Mouse (Mus musculus) limb, embryonic 11.5 days (tissue): ENCODE measurements around the gene Ptges. TPM values are rescaled to one million over a fixed set of nuclear protein-coding genes. Genes with fewer than 3 reads are reported as not detected.
A peak's percentile ranks its signal among the peaks of the same experiment; 100 is the strongest.

ENCODE experiments used
- ATAC-seq: fragments of 200-750 bp; cut with Nextera tagmentation; 2 replicates; pipeline ENCODE4 v1.8.0; 2017; ENCODE audit warnings: low read depth; ENCODE audit not compliant: insufficient number of reproducible peaks, low FRiP score, low TSS enrichment
- DNase-seq: peaks from one replicate; pipeline ENCODE4 v3.0.0-alpha.2; 2015; ENCODE audit warnings: low spot score
- H3K27ac ChIP-seq: fragments of 300-500 bp; sonication (generic); replicated peaks from 2 replicates; pipeline ENCODE4 v1.5.1; 2014; ENCODE audit warnings: low read depth, mild to moderate bottlenecking, low read length
- H3K27me3 ChIP-seq: fragments of 300-500 bp; sonication (generic); 2 replicates; pipeline ENCODE4 v1.6.1; 2014; ENCODE audit warnings: mild to moderate bottlenecking, low read length, mixed read lengths; ENCODE audit not compliant: control insufficient read depth, insufficient read depth
- H3K36me3 ChIP-seq: fragments of 300-500 bp; sonication (generic); 2 replicates; pipeline ENCODE4 v1.6.1; 2014; ENCODE audit warnings: mild to moderate bottlenecking, low read length, moderate library complexity, mixed read lengths; ENCODE audit not compliant: control insufficient read depth, insufficient read depth
- H3K4me1 ChIP-seq: fragments of 300-500 bp; sonication (generic); 2 replicates; pipeline ENCODE4 v1.6.1; 2014; ENCODE audit warnings: low read length, mixed read lengths; ENCODE audit not compliant: control insufficient read depth, insufficient read depth
- H3K4me2 ChIP-seq: fragments of 300-500 bp; sonication (generic); 2 replicates; pipeline ENCODE4 v1.6.1; 2014; ENCODE audit warnings: low read depth, mild to moderate bottlenecking, moderate library complexity; ENCODE audit not compliant: severe bottlenecking
- H3K4me3 ChIP-seq: fragments of 300-500 bp; sonication (generic); 2 replicates; pipeline ENCODE4 v1.5.1; 2014; ENCODE audit warnings: low read depth, low read length
- H3K9ac ChIP-seq: fragments of 300-500 bp; sonication (generic); 2 replicates; pipeline ENCODE4 v1.6.1; 2014; ENCODE audit warnings: mild to moderate bottlenecking, low read length
- H3K9me3 ChIP-seq: fragments of 300-500 bp; sonication (generic); 2 replicates; pipeline ENCODE4 v1.6.1; 2016; ENCODE audit warnings: low read length; ENCODE audit not compliant: control insufficient read depth
- WGBS: fragments of 180-500 bp; shearing (Covaris S2); extraction: QIAGEN DNeasy Blood & Tissue Kit; methylation state at CpG from one replicate; pipeline ENCODE4 v1.1.7; 2014; 5-methylcytosine and 5-hydroxymethylcytosine counted together
- polyA plus RNA-seq: library from polyadenylated mRNA; unstranded; fragments of >200 nt; fragmentation: Nextera tagmentation; extraction: Ambion mirVana; gene quantifications from 2 replicates; pipeline ENCODE4 v1.2.1, GENCODE M21; 2014

Gene Ptges
- polyA plus RNA-seq, 1 experiment from 2014 or later = 10.3 TPM

DNA sequence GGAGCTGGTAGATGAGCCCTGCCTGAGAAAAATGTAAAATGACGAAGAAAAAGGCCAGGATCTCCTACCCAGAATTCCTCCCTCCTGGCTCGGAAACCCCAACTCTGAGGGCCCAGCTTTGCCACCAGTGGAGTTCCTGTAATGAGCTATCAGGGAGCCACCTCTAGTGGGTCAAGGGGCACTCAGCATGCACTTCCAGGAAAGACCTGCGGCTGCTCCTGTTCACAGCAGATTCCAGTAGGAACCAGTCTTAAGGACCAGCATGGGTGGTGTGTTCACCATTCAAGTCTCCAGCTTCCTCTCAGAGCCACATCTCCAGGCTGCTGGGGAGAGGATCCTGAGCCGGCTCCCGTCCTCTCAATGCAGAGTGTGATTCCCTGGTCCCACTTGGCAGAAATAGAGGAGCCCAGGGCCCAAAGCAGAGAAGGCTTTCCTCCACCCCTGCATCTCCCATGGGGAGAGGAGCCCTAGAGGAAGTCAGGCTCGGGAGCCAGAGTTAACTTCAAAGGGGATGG is 28.0 kb downstream of the Ptges start:
- H3K9me3 ChIP-seq = no peaks in the 10 kb centered on the region
- 49% methylated on average over 6 of the region's 6 CpGs for WGBS
- peaks cover 22% of the 10 kb centered on the region for H3K4me1 ChIP-seq
- H3K27ac ChIP-seq = no peak overlapping the region
- H3K9ac ChIP-seq = no peak overlapping the region
- H3K4me3 ChIP-seq = no peak overlapping the region
- no peaks in the 10 kb centered on the region for H3K36me3 ChIP-seq
- peak overlapping the region; percentile 83 for H3K4me2 ChIP-seq
- DNase-seq = no peak
- no peaks in the 10 kb centered on the region for H3K27me3 ChIP-seq
- no peak for ATAC-seq

GRCm38 (mm10) chr2:30899397-30900069 is 30.1 kb downstream of the Ptges start:
- Histone ChIP-seq H3K27me3 (no peaks in the 10 kb centered on the region), H3K27ac (no peak overlapping the region), H3K4me2 (no peak overlapping the region), H3K4me3 (no peak overlapping the region), H3K4me1 (peaks cover 23% of the 10 kb centered on the region), H3K9ac (no peak overlapping the region), H3K36me3 (no peaks in the 10 kb centered on the region), H3K9me3 (no peaks in the 10 kb centered on the region)
- ATAC-seq = no peak
- WGBS = 91% methylated on average over 14 of the region's 14 CpGs
- no peak for DNase-seq

GRCm38 (mm10) chr2:30897291-30897690 is 32.4 kb downstream of the Ptges start:
- H3K36me3 ChIP-seq = no peaks in the 10 kb centered on the region
- ATAC-seq (no peak), DNase-seq (no peak)
- 35% methylated on average over 6 of the region's 6 CpGs for WGBS
- H3K4me2 ChIP-seq = no peak overlapping the region
- no peak overlapping the region for H3K9ac ChIP-seq
- no peak overlapping the region for H3K4me3 ChIP-seq
- no peak overlapping the region for H3K27ac ChIP-seq
- no peaks in the 10 kb centered on the region for H3K9me3 ChIP-seq
- H3K27me3 ChIP-seq = no peaks in the 10 kb centered on the region
- peaks cover 17% of the 10 kb centered on the region for H3K4me1 ChIP-seq

DNA sequence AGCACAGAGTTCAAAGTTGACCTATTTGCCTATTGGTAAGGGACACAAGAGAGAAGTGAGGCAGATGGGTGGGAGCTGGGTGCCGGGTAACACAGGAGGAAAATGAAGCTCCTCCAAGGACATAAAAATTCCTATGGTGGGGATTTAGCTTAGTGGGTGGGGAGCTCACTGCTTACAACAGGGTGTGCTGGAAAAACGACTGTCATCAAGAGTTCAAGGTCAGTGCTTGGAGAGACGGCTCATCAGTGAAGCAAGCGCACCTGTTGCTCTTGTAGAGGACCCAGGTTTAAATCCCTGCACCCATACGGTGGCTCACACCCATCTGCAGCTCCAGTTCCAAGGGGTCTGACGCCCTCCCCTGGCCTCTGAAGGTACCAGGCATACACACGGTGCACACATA is 35.7 kb downstream of the Ptges start:
- Histone ChIP-seq H3K9ac (no peak overlapping the region), H3K36me3 (no peaks in the 10 kb centered on the region), H3K4me3 (no peak overlapping the region), H3K4me1 (peaks cover 13% of the 10 kb centered on the region; the same call in 1 of the 2 replicates), H3K4me2 (no peak overlapping the region), H3K27me3 (no peaks in the 10 kb centered on the region), H3K27ac (no peak overlapping the region), H3K9me3 (no peaks in the 10 kb centered on the region)
- ATAC-seq = no peak
- WGBS = 82% methylated on average over 7 of the region's 7 CpGs
- DNase-seq = no peak

GRCm38 (mm10) chr2:30893399-30893798 is 36.3 kb downstream of the Ptges start:
- Histone ChIP-seq H3K9me3 (no peaks in the 10 kb centered on the region), H3K4me1 (peaks cover 13% of the 10 kb centered on the region; the same call in 1 of the 2 replicates), H3K27ac (0 out of 2 replicates have a peak overlapping the region, but pooled peaks have one; percentile 1), H3K4me3 (no peak overlapping the region), H3K4me2 (no peak overlapping the region), H3K36me3 (no peaks in the 10 kb centered on the region), H3K9ac (no peak overlapping the region), H3K27me3 (no peaks in the 10 kb centered on the region)
- no peak for DNase-seq
- ATAC-seq = no peak
- 15% methylated on average over 6 of the region's 6 CpGs for WGBS

DNA sequence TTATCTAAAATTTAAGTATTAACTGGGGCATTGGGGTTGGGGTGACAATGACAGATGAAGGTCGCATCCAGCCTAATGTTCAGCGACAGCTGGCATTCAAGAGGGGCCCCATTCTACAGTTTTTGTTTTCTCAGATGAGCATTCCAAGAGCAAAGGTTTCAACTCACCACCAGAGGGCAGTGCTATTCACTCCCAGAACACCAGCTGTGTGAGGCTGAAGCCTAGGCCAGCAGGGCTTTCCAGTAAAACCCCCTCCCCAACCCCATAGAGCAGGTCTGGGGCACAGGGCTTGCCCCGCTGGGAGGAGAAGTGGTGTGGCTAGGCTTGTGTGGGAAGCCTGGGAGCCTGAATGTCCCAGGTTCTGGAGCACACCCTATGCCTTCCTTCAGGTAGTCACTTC is 38.7 kb downstream of the Ptges start:
- Histone ChIP-seq H3K27me3 (no peaks in the 10 kb centered on the region), H3K4me1 (peaks cover 9% of the 10 kb centered on the region), H3K27ac (no peak overlapping the region), H3K4me3 (no peak overlapping the region), H3K36me3 (no peaks in the 10 kb centered on the region; the same call in 1 of the 2 replicates), H3K4me2 (no peak overlapping the region), H3K9me3 (no peaks in the 10 kb centered on the region), H3K9ac (no peak overlapping the region)
- WGBS = 9% methylated on average over 3 of the region's 3 CpGs
- ATAC-seq (no peak), DNase-seq (peak; percentile 79)

- peak; percentile 48; the same call in 1 of the 2 replicates for ATAC-seq
- DNase-seq = peak; percentile 72
- no peaks in the 10 kb centered on the region for H3K9me3 ChIP-seq
- H3K27ac ChIP-seq = peak overlapping the region; percentile 53
- H3K4me3 ChIP-seq = no peak overlapping the region
- 11% methylated on average over 9 of the region's 9 CpGs for WGBS
- peak overlapping the region; percentile 1; the same call in 1 of the 2 replicates for H3K4me2 ChIP-seq
- peaks cover 10% of the 10 kb centered on the region for H3K36me3 ChIP-seq
- no peaks in the 10 kb centered on the region for H3K27me3 ChIP-seq
- peaks cover 9% of the 10 kb centered on the region for H3K4me1 ChIP-seq
- H3K9ac ChIP-seq = no peak overlapping the region
These were observed 44.1 kb downstream of the Ptges start for GRCm38 (mm10) chr2:30885453-30886163.

GRCm38 (mm10) chr2:30884852-30885373 is 44.8 kb downstream of the Ptges start:
- Histone ChIP-seq H3K9me3 (no peaks in the 10 kb centered on the region), H3K9ac (no peak overlapping the region), H3K36me3 (peaks cover 13% of the 10 kb centered on the region), H3K4me2 (no peak overlapping the region), H3K4me1 (peaks cover 9% of the 10 kb centered on the region), H3K27me3 (no peaks in the 10 kb centered on the region), H3K27ac (0 out of 2 replicates have a peak overlapping the region, but pooled peaks have one; percentile 53), H3K4me3 (no peak overlapping the region)
- ATAC-seq (no peak), DNase-seq (no peak)
- 93% methylated on average over 4 of the region's 4 CpGs for WGBS
